Mouse (Mus musculus) embryonic facial prominence, embryonic 11.5 days (tissue): ENCODE data around the gene Ank. TPM values are rescaled to one million over a fixed set of nuclear protein-coding genes. Genes with fewer than 3 reads are reported as not detected.

Experiments used
- ATAC-seq: fragments of 200-750 bp; cut with Nextera tagmentation; replicated peaks from 2 replicates; pipeline ENCODE4 v1.8.0; 2017; ENCODE audit warnings: low read depth; ENCODE audit not compliant: insufficient number of reproducible peaks, low FRiP score, low TSS enrichment
- DNase-seq: peaks from one replicate; pipeline ENCODE4 v3.0.0-alpha.2; 2015; ENCODE audit warnings: low spot score
- H3K27ac ChIP-seq: fragments of 300-500 bp; sonication (generic); replicated peaks from 2 replicates; pipeline ENCODE4 v1.5.1; 2014; ENCODE audit warnings: mild to moderate bottlenecking, low read depth, low read length, control low read depth
- H3K27me3 ChIP-seq: fragments of 300-500 bp; sonication (generic); 2 replicates; pipeline ENCODE4 v1.6.1; 2014; ENCODE audit warnings: mild to moderate bottlenecking, low read length, moderate library complexity, mixed read lengths; ENCODE audit not compliant: control insufficient read depth, insufficient read depth
- H3K36me3 ChIP-seq: fragments of 300-500 bp; sonication (generic); replicated peaks from 2 replicates; pipeline ENCODE4 v1.6.1; 2014; ENCODE audit warnings: low read depth, mild to moderate bottlenecking, low read length, moderate library complexity, mixed read lengths; ENCODE audit not compliant: control insufficient read depth, insufficient read depth
- H3K4me1 ChIP-seq: fragments of 300-500 bp; sonication (generic); 2 replicates; pipeline ENCODE4 v1.6.1; 2014; ENCODE audit warnings: low read length, mixed read lengths; ENCODE audit not compliant: control insufficient read depth, insufficient read depth
- H3K4me2 ChIP-seq: fragments of 300-500 bp; sonication (generic); 2 replicates; pipeline ENCODE4 v1.6.1; 2014; ENCODE audit warnings: low read depth, mild to moderate bottlenecking, control low read depth, low read length, moderate library complexity
- H3K4me3 ChIP-seq: fragments of 300-500 bp; sonication (generic); 2 replicates; pipeline ENCODE4 v1.5.1; 2014; ENCODE audit warnings: low read depth, low read length, control low read depth
- H3K9ac ChIP-seq: fragments of 300-500 bp; sonication (generic); replicated peaks from 2 replicates; pipeline ENCODE4 v1.6.1; 2014; ENCODE audit warnings: mild to moderate bottlenecking, control low read depth, low read length
- H3K9me3 ChIP-seq: fragments of 300-500 bp; sonication (generic); replicated peaks from 2 replicates; pipeline ENCODE4 v1.6.1; 2016; ENCODE audit warnings: mild to moderate bottlenecking, low read length, inconsistent platforms, mixed read lengths; ENCODE audit not compliant: control insufficient read depth
- WGBS: fragments of 180-500 bp; shearing (Covaris S2); extraction: QIAGEN DNeasy Blood & Tissue Kit; methylation state at CpG from one replicate; pipeline ENCODE4 v1.1.7; 2014; 5-methylcytosine and 5-hydroxymethylcytosine counted together
- polyA plus RNA-seq: library from polyadenylated mRNA; unstranded; fragments of >200 nt; fragmentation: Nextera tagmentation; extraction: Ambion mirVana; gene quantifications from 2 replicates; pipeline ENCODE4 v1.2.1, GENCODE M21; 2014

Gene Ank
- polyA plus RNA-seq, 1 experiment from 2014 or later = 8.1 TPM

DNA sequence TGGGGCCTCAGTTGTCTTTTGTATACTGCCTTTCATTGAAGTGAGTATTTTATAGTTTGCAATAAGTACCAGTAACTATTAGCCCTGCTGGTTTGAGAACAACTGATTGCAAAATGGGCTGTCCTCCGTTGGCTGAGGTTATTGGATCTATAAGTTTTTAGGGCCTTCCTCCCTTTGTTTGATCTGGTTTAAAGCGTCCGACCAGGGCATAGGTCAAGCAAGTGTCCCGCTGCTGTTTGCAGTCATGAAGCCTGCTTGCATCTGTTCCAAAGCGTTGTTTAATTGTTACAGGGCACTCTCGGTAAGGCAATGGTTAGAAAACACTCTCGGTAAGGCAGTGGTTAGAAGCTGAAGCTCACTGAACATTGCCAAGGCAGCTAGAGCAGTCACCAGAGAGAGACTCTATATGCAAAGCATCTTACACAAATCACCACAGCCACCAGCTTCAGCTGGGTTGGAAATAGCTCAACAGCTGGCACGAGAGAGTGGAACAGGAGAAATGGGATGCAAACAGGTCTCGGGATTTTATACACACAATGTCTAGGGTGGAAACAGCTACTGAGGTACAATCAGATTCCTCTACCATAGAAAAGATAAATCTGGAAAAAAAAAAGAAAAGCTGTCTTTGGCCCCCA lies 84.0 kb downstream of the Ank start:
- Histone ChIP-seq H3K4me3 (no peak overlapping the region), H3K27ac (no peak overlapping the region), H3K9me3 (no peaks in the 10 kb centered on the region), H3K4me2 (no peak overlapping the region), H3K27me3 (no peaks in the 10 kb centered on the region), H3K4me1 (no peaks in the 10 kb centered on the region), H3K36me3 (no peaks in the 10 kb centered on the region), H3K9ac (no peak overlapping the region)
- no peak for DNase-seq
- 65% methylated on average over 9 of the region's 9 CpGs for WGBS
- ATAC-seq = no peak

DNA sequence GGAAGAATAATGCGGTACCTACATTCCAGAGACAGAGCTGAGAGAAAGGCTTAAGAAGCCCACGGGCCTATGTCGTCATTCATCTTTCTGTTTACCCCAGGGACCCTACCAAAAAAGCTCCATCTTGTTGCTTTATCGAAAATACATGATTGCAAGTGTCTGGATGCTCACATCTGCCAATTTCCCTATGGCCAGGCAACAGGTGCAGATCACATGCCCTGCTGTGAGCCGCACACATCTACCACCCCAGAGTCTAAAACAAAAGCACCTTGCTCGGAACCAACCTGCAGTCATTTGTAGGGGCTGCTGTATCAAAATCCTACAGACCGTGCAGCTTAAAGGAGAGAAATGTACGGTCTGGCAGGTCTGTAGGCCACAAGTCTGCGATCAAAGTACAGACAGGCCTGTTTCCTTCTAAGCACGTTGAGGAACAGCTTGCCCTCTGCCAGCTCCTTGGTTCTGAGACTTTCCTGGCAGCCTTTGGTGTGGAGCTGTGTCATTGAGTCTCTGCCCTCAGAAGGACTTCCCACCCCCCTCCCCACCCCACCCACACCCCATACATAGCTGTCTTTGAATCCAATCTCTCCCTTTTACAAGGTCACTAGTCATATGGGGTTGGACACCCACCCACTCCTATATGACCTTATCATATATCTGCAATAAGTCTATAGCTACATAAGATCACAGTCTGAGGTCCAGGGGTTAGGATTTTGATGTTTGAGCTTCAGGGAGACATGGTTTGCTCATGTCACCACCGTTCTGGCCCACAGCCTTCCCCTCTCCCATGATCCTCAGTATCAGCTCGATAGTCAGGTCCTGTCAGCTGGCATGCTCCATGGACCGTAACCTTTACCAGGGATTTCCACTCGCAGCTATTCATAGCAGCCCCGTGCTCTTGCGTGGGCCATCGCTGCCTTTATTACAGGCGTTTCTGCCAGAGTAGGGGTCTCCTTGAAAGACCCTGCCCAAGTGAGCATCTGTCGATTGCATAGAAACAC lies 84.9 kb downstream of the Ank start:
- H3K9ac ChIP-seq = no peak overlapping the region
- H3K36me3 ChIP-seq = no peaks in the 10 kb centered on the region
- no peaks in the 10 kb centered on the region for H3K4me1 ChIP-seq
- H3K4me3 ChIP-seq = no peak overlapping the region
- no peaks in the 10 kb centered on the region for H3K9me3 ChIP-seq
- no peaks in the 10 kb centered on the region for H3K27me3 ChIP-seq
- no peak for DNase-seq
- ATAC-seq = no peak
- H3K27ac ChIP-seq = no peak overlapping the region
- WGBS = 86% methylated on average over 19 of the region's 19 CpGs
- H3K4me2 ChIP-seq = no peak overlapping the region

DNA sequence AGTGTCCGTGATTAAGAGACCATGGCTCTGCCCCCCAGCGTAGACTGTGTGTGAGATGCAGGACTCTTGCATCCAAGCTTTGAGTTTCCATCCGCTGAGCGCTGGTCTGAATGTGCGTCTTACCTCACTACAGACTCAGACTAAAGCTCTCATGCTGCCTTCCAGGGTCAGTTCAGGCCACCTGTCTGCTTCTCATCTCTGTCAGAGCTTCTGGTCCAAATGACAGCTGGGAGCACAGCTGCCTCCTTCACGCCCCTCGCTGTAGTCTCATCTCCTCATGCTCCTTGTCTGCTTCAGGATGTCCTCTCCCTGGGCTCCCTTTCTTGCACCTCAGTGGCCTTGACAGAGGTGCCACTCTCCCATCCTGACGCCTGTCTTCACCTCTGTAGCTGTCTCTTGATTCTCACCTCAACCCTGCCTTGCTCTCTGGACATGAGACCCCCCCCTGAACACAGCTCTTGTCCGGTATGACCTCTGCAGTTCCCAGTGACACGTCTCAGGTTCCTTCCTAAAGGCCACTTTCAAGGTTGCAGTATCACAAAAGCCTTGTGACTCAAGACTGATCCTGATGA lies 85.7 kb downstream of the Ank start:
- H3K27me3 ChIP-seq = no peaks in the 10 kb centered on the region
- WGBS = 79% methylated on average over 10 of the region's 10 CpGs
- H3K27ac ChIP-seq = no peak overlapping the region
- ATAC-seq (no peak), DNase-seq (no peak)
- no peaks in the 10 kb centered on the region for H3K36me3 ChIP-seq
- no peaks in the 10 kb centered on the region for H3K4me1 ChIP-seq
- no peaks in the 10 kb centered on the region for H3K9me3 ChIP-seq
- no peak overlapping the region for H3K4me3 ChIP-seq
- H3K4me2 ChIP-seq = no peak overlapping the region
- no peak overlapping the region for H3K9ac ChIP-seq

DNA sequence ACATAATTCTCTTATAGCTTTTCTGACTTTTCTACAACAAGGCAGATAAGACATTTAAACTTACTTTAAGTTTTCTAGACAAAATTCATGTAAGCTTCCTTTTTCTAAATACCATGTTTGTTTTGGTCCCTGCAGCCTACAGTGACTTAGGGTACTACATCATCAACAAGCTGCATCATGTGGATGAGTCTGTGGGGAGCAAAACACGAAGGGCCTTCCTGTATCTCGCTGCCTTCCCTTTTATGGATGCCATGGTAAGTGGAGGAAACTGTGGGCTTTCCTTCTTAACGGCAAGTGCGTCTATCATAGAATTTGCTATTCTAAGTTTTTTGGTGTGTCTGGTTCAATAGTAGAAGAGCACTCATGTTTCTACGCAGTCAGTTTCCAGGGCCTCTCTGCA lies 87.1 kb downstream of the Ank start:
- 91% methylated on average over 5 of the region's 5 CpGs for WGBS
- no peak for DNase-seq
- no peak for ATAC-seq
- Histone ChIP-seq H3K4me3 (no peak overlapping the region), H3K27me3 (no peaks in the 10 kb centered on the region), H3K36me3 (no peaks in the 10 kb centered on the region), H3K4me2 (no peak overlapping the region), H3K4me1 (0 out of 2 replicates have a peak, but pooled peaks cover 3% of the 10 kb centered on the region), H3K9ac (no peak overlapping the region), H3K9me3 (no peaks in the 10 kb centered on the region), H3K27ac (no peak overlapping the region)

DNA sequence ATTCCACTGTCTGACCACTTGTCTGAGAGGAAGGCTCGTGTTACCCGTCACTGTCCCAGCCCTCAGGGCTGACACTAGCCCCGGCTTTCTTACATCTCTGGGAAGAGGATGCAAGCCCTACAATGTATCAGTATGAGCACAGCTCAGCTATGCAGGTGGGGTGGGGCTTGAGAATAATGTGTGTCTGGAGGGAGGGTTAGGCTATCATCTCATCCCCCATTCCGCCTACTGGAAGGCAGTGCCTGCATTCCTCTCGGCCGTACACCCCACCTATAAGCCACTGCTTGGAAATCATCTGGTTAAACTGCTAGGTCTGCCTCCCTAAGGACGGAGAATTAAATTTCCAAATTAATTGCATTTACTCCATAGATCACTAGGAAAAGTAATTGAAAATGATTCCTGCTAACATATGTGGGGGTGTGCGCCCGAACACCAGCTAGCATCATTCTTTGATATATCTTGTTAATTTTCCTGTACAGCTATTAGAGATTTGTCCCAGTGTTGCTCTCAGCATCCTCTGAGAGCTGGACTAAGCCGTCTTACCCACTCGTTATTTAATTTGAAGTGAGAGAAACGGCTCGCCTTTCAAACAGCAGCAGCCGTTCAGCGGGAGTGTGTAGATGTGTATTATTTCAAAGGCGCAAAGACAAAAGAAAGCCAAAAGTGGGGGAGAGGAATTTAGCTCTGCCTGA lies 92.1 kb downstream of the Ank start:
- H3K4me3 ChIP-seq = no peak overlapping the region
- H3K27me3 ChIP-seq = no peaks in the 10 kb centered on the region
- 0 out of 2 replicates have a peak, but pooled peaks cover 3% of the 10 kb centered on the region for H3K4me1 ChIP-seq
- H3K27ac ChIP-seq = no peak overlapping the region
- no peaks in the 10 kb centered on the region for H3K36me3 ChIP-seq
- DNase-seq (no peak), ATAC-seq (peak; percentile 70; the same call in 1 of the 2 replicates)
- H3K9me3 ChIP-seq = no peaks in the 10 kb centered on the region
- 46% methylated on average over 16 of the region's 16 CpGs for WGBS
- H3K4me2 ChIP-seq = no peak overlapping the region
- H3K9ac ChIP-seq = no peak overlapping the region

DNA sequence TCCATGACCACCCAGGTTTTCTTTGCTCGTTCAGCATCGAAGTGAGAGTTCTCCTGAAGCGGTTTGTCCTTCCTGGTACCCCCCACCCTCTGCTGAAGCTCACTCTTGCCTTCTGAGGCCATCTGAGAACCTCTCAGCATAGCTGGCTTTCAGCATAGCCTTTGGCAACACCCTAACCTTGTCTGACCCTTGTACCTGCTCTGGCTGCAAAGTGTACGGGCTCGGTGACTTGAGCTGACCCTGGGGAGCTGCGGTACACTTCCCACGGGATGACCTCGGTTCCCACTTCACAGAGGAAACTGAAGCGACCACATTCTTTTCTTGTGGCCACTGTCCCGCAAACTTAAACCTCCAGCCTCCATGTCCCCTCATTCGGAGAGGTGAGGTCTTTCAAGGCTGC lies 93.8 kb downstream of the Ank start:
- ATAC-seq = no peak
- WGBS = 76% methylated on average over 11 of the region's 11 CpGs
- Histone ChIP-seq H3K4me1 (0 out of 2 replicates have a peak, but pooled peaks cover 3% of the 10 kb centered on the region), H3K36me3 (no peaks in the 10 kb centered on the region), H3K4me2 (no peak overlapping the region), H3K27ac (no peak overlapping the region), H3K9ac (no peak overlapping the region), H3K9me3 (no peaks in the 10 kb centered on the region), H3K4me3 (no peak overlapping the region), H3K27me3 (no peaks in the 10 kb centered on the region)
- no peak for DNase-seq

DNA sequence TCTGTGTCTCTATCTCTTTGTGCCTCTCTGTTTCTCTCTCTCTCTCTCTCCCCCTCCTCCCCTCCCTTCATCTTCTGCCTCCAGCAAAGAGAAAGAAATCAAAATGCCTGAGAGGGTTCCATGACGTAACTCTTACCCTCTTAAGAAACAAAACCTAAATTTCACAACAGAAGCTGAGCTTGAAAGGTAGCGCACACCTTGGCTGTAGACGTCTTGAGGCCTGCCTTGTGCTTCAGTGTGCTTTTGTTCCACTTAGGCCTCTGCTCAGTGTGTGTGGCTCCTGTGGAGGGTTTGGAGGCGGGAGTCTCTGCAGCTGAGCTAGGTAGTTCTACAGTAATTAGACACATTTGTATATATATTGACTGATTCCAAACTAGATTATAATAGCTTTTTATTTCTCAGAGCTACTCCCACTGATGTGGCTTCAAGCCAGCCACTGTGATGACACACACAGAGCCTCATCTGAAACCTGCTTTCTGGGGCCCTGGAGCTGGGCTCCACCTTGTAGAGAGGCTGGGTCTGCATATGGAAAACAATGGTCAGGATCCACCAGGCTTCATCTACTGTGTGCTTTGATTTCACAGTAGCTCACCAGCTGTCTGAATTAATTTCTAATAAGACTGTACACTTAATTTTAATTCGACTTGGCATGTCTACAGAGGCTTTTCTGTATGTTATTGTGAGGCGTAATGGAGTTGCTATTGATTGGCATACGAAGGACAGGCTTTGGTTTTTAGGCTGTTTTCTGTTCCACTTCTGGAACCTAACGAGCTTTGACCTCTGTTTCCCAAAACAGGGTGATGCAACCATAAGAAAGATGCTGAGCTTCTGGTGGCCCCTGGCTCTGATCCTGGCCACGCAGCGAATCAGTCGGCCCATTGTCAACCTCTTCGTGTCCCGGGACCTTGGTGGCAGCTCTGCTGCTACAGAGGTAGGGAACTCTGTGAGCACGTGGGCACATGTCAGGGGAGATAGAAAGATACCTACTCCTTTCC lies 97.9 kb downstream of the Ank start:
- 88% methylated on average over 14 of the region's 14 CpGs for WGBS
- no peak for ATAC-seq

More for the DNA sequence above, 97.9 kb downstream of the Ank start:
- no peak overlapping the region for H3K4me3 ChIP-seq
- DNase-seq = no peak
- H3K27me3 ChIP-seq = no peaks in the 10 kb centered on the region
- H3K4me2 ChIP-seq = no peak overlapping the region
- no peaks in the 10 kb centered on the region for H3K4me1 ChIP-seq
- no peaks in the 10 kb centered on the region for H3K9me3 ChIP-seq
- H3K27ac ChIP-seq = no peak overlapping the region
- H3K9ac ChIP-seq = no peak overlapping the region
- H3K36me3 ChIP-seq = no peaks in the 10 kb centered on the region
